Mouse (Mus musculus): ENCODE measurements around the gene Ttc24.

Ttc24 gene

GRCm38 (mm10) chr3:88081345-88082223 is 3.5 kb upstream of the Ttc24 start, which contains the start of gene Iqgap3:
Gene Iqgap3 (plus strand): TSS chr3:88081971.
- peak; percentile 81 for DNase-seq (ENCODE audit: low read depth, low spot score)

GRCm38 (mm10) chr3:88077441-88077840 is 663 bp downstream of the Ttc24 start:
- no peak for DNase-seq (ENCODE audit: low read depth, low spot score)

- DNase-seq (ENCODE audit: low read depth, low spot score) = no peak
Observed at GRCm38 (mm10) chr3:88074766-88075165, 3.3 kb downstream of the Ttc24 start.

GRCm38 (mm10) chr3:88074351-88074750 is 3.8 kb downstream of the Ttc24 start:
- no peak for DNase-seq (ENCODE audit: low read depth, low spot score)

- no peak for DNase-seq (ENCODE audit: low read depth, low spot score)
Observed at GRCm38 (mm10) chr3:88073631-88074030, 4.5 kb downstream of the Ttc24 start.

GRCm38 (mm10) chr3:88071783-88072182 is 6.3 kb downstream of the Ttc24 start:
- peak; percentile 60 for DNase-seq (ENCODE audit: low read depth, low spot score)

GRCm38 (mm10) chr3:88068386-88068785 is 9.7 kb downstream of the Ttc24 start:
- DNase-seq (ENCODE audit: low read depth, low spot score) = no peak

- peak; percentile 78 for DNase-seq (ENCODE audit: low read depth, low spot score)
Observed at GRCm38 (mm10) chr3:88057902-88058696, 20.0 kb downstream of the Ttc24 start, which contains the start of gene Naxe. Gene Naxe (minus strand): TSS chr3:88058495.

GRCm38 (mm10) chr3:88057030-88057429 is 21.1 kb downstream of the Ttc24 start:
- no peak for DNase-seq (ENCODE audit: low read depth, low spot score)

- no peak for DNase-seq (ENCODE audit: low read depth, low spot score)
Observed at GRCm38 (mm10) chr3:88049532-88049931, 28.6 kb downstream of the Ttc24 start.

GRCm38 (mm10) chr3:88042661-88043421 is 35.3 kb downstream of the Ttc24 start, which contains the start of gene Gpatch4:
Gene Gpatch4 (plus strand): TSS chr3:88043108.
- peak; percentile 85 for DNase-seq (ENCODE audit: low read depth, low spot score)

- no peak for DNase-seq (ENCODE audit: low read depth, low spot score)
Observed at GRCm38 (mm10) chr3:88035561-88036293, 42.4 kb downstream of the Ttc24 start.

GRCm38 (mm10) chr3:88033506-88033905 is 44.6 kb downstream of the Ttc24 start:
- no peak for DNase-seq (ENCODE audit: low read depth, low spot score)

GRCm38 (mm10) chr3:88030608-88031395 is 47.3 kb downstream of the Ttc24 start:
- DNase-seq (ENCODE audit: low read depth, low spot score) = no peak

GRCm38 (mm10) chr3:88027434-88028186 is 50.5 kb downstream of the Ttc24 start, which contains the start of gene Hapln2:
Gene Hapln2 (minus strand): TSS chr3:88027583.
- no peak for DNase-seq (ENCODE audit: low read depth, low spot score)

GRCm38 (mm10) chr3:88026823-88027222 is 51.3 kb downstream of the Ttc24 start:
- DNase-seq (ENCODE audit: low read depth, low spot score) = no peak

GRCm38 (mm10) chr3:88023192-88024074 is 54.7 kb downstream of the Ttc24 start:
- DNase-seq (ENCODE audit: low read depth, low spot score) = no peak
